Mouse (Mus musculus): ENCODE results near the gene Sema4a. TPM values are rescaled to one million over a fixed set of nuclear protein-coding genes. Genes with fewer than 3 reads are reported as not detected.

Gene Sema4a
- polyA plus RNA-seq, 1 experiment from 2014 or later, result 16.3 TPM

GRCm38 (mm10) chr3:88415668-88416067 is 45.3 kb downstream of the Sema4a start:
- ATAC-seq (replicated peaks), result no peak
- Histone ChIP-seq H3K9ac (replicated peaks) (no peak overlapping the region), H3K27me3 (no peaks in the 10 kb centered on the region), H3K27ac (replicated peaks) (no peak overlapping the region), H3K4me1 (peaks cover 12% of the 10 kb centered on the region), H3K9me3 (no peaks in the 10 kb centered on the region), H3K4me2 (replicated peaks) (no peak overlapping the region), H3K36me3 (peaks cover 55% of the 10 kb centered on the region), H3K4me3 (no peak overlapping the region)
- 89% methylated on average over 4 of the region's 4 CpGs for WGBS

DNA sequence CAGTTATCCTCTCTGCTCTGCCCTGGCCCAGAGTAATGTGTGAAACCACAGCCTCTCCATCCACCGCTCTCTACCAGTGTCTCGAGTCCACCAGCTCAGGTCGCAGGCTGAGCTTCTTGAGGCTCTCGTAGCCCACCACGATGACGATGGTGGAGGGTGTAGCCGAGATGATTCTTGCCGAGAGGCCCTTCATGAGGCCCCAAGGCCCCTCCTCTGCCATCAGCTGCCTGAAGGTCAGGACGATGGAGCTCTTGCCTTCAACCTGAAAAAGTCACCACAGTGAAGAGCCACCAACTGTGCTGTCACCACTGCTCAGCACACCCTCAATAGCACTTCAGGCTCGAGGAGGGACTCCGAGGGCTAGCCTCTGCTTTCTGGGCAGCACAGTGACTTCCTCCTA is 48.3 kb downstream of the Sema4a start:
- H3K4me3 ChIP-seq, result no peak overlapping the region
- no peak overlapping the region for H3K27ac ChIP-seq (replicated peaks)
- H3K4me2 ChIP-seq (replicated peaks), result no peak overlapping the region
- peaks cover 21% of the 10 kb centered on the region for H3K4me1 ChIP-seq
- no peak for ATAC-seq (replicated peaks)
- peaks cover 30% of the 10 kb centered on the region for H3K36me3 ChIP-seq
- H3K9me3 ChIP-seq, result no peaks in the 10 kb centered on the region
- H3K27me3 ChIP-seq, result no peaks in the 10 kb centered on the region
- no peak overlapping the region for H3K9ac ChIP-seq (replicated peaks)
- WGBS, result 92% methylated on average over 11 of the region's 11 CpGs

GRCm38 (mm10) chr3:88411681-88412080 is 49.3 kb downstream of the Sema4a start:
- 91% methylated on average over 4 of the region's 4 CpGs for WGBS
- H3K27ac ChIP-seq (replicated peaks), result no peak overlapping the region
- H3K9me3 ChIP-seq, result no peaks in the 10 kb centered on the region
- H3K4me1 ChIP-seq, result peaks cover 21% of the 10 kb centered on the region
- H3K9ac ChIP-seq (replicated peaks), result no peak overlapping the region
- H3K27me3 ChIP-seq, result no peaks in the 10 kb centered on the region
- H3K4me3 ChIP-seq, result no peak overlapping the region
- no peak for ATAC-seq (replicated peaks)
- H3K36me3 ChIP-seq, result peaks cover 27% of the 10 kb centered on the region
- H3K4me2 ChIP-seq (replicated peaks), result no peak overlapping the region

- ATAC-seq (replicated peaks), result no peak
- Histone ChIP-seq H3K4me1 (peaks cover 21% of the 10 kb centered on the region), H3K27me3 (no peaks in the 10 kb centered on the region), H3K36me3 (peaks cover 16% of the 10 kb centered on the region), H3K9me3 (no peaks in the 10 kb centered on the region), H3K4me2 (replicated peaks) (peak overlapping the region; percentile 59), H3K9ac (replicated peaks) (peak overlapping the region; percentile 78), H3K27ac (replicated peaks) (peak overlapping the region; percentile 83; the same call in 1 of the 2 replicates), H3K4me3 (peak overlapping the region; percentile 58)
- 26% methylated on average over 7 of the region's 7 CpGs for WGBS
Observed at GRCm38 (mm10) chr3:88410645-88411031, 50.3 kb downstream of the Sema4a start.

DNA sequence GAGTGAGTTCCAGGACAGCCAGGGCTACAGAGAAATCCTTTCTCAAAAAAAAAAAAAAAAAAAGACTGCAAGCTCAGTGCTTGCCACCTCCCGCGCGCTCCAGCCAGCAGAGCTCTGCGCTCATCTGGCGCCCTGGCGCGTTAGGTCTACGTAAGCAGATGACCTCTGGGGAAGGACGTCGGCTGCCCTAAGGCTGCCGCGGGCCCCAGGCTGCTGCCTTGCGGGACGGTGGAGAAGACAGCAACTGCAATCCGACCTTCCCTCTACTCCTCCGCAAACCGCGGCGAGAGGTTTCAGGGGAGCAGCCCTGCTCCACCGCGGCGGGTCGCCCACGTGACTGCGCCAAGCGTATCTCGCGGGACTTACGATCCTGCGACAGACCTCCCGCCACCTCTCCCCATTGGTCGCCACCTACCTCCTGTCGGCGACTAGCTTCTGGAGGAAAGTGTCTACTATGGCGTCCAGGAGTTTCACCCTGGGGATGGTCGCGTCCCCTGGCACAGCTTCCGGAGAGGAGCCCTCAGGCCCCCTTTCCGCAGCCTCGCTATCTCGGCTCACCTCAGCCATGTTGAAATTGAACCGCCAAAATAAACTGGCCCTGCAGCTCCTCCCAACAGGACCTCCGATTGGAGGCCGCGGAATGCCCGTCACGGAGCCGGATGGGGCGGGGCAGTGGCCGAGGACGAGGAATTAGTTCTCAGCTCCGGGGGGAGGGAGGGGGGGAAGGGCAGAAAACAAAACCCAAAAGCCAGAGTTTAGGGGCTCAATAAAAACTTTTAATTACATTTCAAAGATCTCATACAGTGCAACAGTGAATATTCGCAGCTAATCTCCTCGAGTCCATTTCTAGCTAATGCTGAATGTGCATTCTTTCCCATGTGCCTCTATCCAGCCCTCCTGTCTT is 51.0 kb downstream of the Sema4a start, which contains the start of gene Pmf1:
Gene Pmf1 (minus strand): TSS at position 591 of the 904 bp plus-strand sequence.
- Histone ChIP-seq H3K27me3 (no peaks in the 10 kb centered on the region), H3K36me3 (peaks cover 11% of the 10 kb centered on the region), H3K4me1 (peaks cover 21% of the 10 kb centered on the region), H3K9me3 (no peaks in the 10 kb centered on the region), H3K4me2 (replicated peaks) (peak within 1 kb of the TSS; percentile 59), H3K9ac (replicated peaks) (peak within 1 kb of the TSS; percentile 78), H3K4me3 (peak within 1 kb of the TSS; percentile 58), H3K27ac (replicated peaks) (peak within 1 kb of the TSS; percentile 83)
- under 1% methylated on average over 54 of the region's 54 CpGs for WGBS
- ATAC-seq (replicated peaks), result peak; percentile 94

GRCm38 (mm10) chr3:88408953-88409352 is 52.0 kb downstream of the Sema4a start:
- peak overlapping the region; percentile 78 for H3K9ac ChIP-seq (replicated peaks)
- 66% methylated on average over 5 of the region's 5 CpGs for WGBS
- H3K4me1 ChIP-seq, result peaks cover 21% of the 10 kb centered on the region
- no peaks in the 10 kb centered on the region for H3K9me3 ChIP-seq
- peak overlapping the region; percentile 58 for H3K4me3 ChIP-seq
- H3K36me3 ChIP-seq, result peaks cover 10% of the 10 kb centered on the region
- H3K27ac ChIP-seq (replicated peaks), result no peak overlapping the region
- no peak for ATAC-seq (replicated peaks)
- peak overlapping the region; percentile 59 for H3K4me2 ChIP-seq (replicated peaks)
- H3K27me3 ChIP-seq, result no peaks in the 10 kb centered on the region

- H3K4me1 ChIP-seq, result peaks cover 21% of the 10 kb centered on the region
- peaks cover 6% of the 10 kb centered on the region for H3K36me3 ChIP-seq
- H3K9me3 ChIP-seq, result no peaks in the 10 kb centered on the region
- no peak overlapping the region for H3K27ac ChIP-seq (replicated peaks)
- no peaks in the 10 kb centered on the region for H3K27me3 ChIP-seq
- H3K4me3 ChIP-seq, result no peak overlapping the region
- 59% methylated on average over 7 of the region's 7 CpGs for WGBS
- no peak overlapping the region for H3K9ac ChIP-seq (replicated peaks)
- H3K4me2 ChIP-seq (replicated peaks), result no peak overlapping the region
- no peak for ATAC-seq (replicated peaks)
Observed at GRCm38 (mm10) chr3:88407529-88407928, 53.5 kb downstream of the Sema4a start.

GRCm38 (mm10) chr3:88407090-88407489 is 53.9 kb downstream of the Sema4a start:
- ATAC-seq (replicated peaks), result peak; percentile 13; the same call in 1 of the 2 replicates
- H3K4me3 ChIP-seq, result no peak overlapping the region
- H3K4me2 ChIP-seq (replicated peaks), result no peak overlapping the region
- no peaks in the 10 kb centered on the region for H3K9me3 ChIP-seq
- H3K9ac ChIP-seq (replicated peaks), result no peak overlapping the region
- H3K27ac ChIP-seq (replicated peaks), result no peak overlapping the region
- peaks cover 2% of the 10 kb centered on the region for H3K36me3 ChIP-seq
- H3K27me3 ChIP-seq, result no peaks in the 10 kb centered on the region
- WGBS, result 0% methylated on average over 2 of the region's 2 CpGs
- H3K4me1 ChIP-seq, result peaks cover 21% of the 10 kb centered on the region

- H3K9me3 ChIP-seq, result no peaks in the 10 kb centered on the region
- H3K4me3 ChIP-seq, result no peak overlapping the region
- peaks cover 5% of the 10 kb centered on the region for H3K4me1 ChIP-seq
- no peak overlapping the region for H3K9ac ChIP-seq (replicated peaks)
- H3K36me3 ChIP-seq, result no peaks in the 10 kb centered on the region
- no peaks in the 10 kb centered on the region for H3K27me3 ChIP-seq
- ATAC-seq (replicated peaks), result no peak
- no peak overlapping the region for H3K27ac ChIP-seq (replicated peaks)
- 93% methylated on average over 10 of the region's 10 CpGs for WGBS
- no peak overlapping the region for H3K4me2 ChIP-seq (replicated peaks)
Observed at GRCm38 (mm10) chr3:88403522-88404230, 57.3 kb downstream of the Sema4a start.

- H3K36me3 ChIP-seq, result no peaks in the 10 kb centered on the region
- no peaks in the 10 kb centered on the region for H3K4me1 ChIP-seq
- 80% methylated on average over 2 of the region's 2 CpGs for WGBS
- no peaks in the 10 kb centered on the region for H3K9me3 ChIP-seq
- H3K4me3 ChIP-seq, result no peak overlapping the region
- H3K27me3 ChIP-seq, result no peaks in the 10 kb centered on the region
- ATAC-seq (replicated peaks), result no peak
- H3K4me2 ChIP-seq (replicated peaks), result no peak overlapping the region
- H3K9ac ChIP-seq (replicated peaks), result no peak overlapping the region
- no peak overlapping the region for H3K27ac ChIP-seq (replicated peaks)
Observed at GRCm38 (mm10) chr3:88398666-88399065, 62.3 kb downstream of the Sema4a start.

DNA sequence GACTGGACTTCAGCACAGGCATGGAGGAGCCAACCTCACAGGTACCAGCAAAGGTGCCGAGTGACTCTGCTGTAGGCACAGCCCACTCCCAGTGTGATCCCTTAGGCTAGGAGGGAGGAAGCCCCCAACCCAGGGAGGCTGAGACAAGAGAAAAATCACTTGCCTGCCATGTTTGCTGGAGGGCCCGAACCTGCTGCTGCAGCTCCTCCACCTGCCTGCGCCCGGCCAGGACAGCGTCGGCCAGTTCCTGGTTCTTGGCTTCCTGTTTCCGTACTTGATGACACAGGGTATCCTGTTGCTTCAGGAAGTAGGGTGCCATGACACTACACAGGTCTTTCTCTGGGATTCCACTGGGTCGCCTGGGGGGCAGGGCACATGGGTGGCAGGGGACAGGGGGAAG is 65.2 kb downstream of the Sema4a start:
- Histone ChIP-seq H3K9me3 (no peaks in the 10 kb centered on the region), H3K36me3 (no peaks in the 10 kb centered on the region), H3K4me1 (no peaks in the 10 kb centered on the region), H3K4me3 (no peak overlapping the region), H3K27ac (replicated peaks) (no peak overlapping the region), H3K4me2 (replicated peaks) (no peak overlapping the region), H3K27me3 (no peaks in the 10 kb centered on the region), H3K9ac (replicated peaks) (no peak overlapping the region)
- 96% methylated on average over 8 of the region's 8 CpGs for WGBS
- ATAC-seq (replicated peaks), result no peak

- 95% methylated on average over 6 of the region's 6 CpGs for WGBS
- H3K9me3 ChIP-seq, result no peaks in the 10 kb centered on the region
- no peaks in the 10 kb centered on the region for H3K36me3 ChIP-seq
- no peaks in the 10 kb centered on the region for H3K27me3 ChIP-seq
- H3K4me2 ChIP-seq (replicated peaks), result no peak overlapping the region
- H3K4me1 ChIP-seq, result no peaks in the 10 kb centered on the region
- H3K27ac ChIP-seq (replicated peaks), result no peak overlapping the region
- no peak overlapping the region for H3K9ac ChIP-seq (replicated peaks)
- ATAC-seq (replicated peaks), result no peak
- H3K4me3 ChIP-seq, result no peak overlapping the region
Observed at GRCm38 (mm10) chr3:88395288-88395687, 65.7 kb downstream of the Sema4a start.

All from forebrain, embryonic 15.5 days (tissue).